Mouse (Mus musculus): ENCODE measurements around the gene Rac1. TPM values are rescaled to one million over a fixed set of nuclear protein-coding genes. Genes with fewer than 3 reads are reported as not detected.
"Not testable (repeated sequence)": the region's sequence is repeated elsewhere in the genome, so short reads cannot be mapped to it uniquely, and the experiment has no call there.

The Rac1 gene
- polyA plus RNA-seq, 1 experiment from 2014 or later = 473 TPM

GRCm38 (mm10) chr5:143502899-143503557 is 24.8 kb downstream of the Rac1 start:
- H3K36me3 ChIP-seq (replicated peaks; ENCODE audit: control insufficient read depth, insufficient read depth) = peaks cover 68% of the 10 kb centered on the region
- no peak for ATAC-seq (ENCODE audit: low FRiP score)
- 89% methylated on average over 19 of the region's 19 CpGs for WGBS

GRCm38 (mm10) chr5:143501649-143502048 is 26.2 kb downstream of the Rac1 start:
- WGBS = 90% methylated on average over 2 of the region's 2 CpGs
- H3K4me2 ChIP-seq (replicated peaks) = no peak overlapping the region

More at GRCm38 (mm10) chr5:143502899-143503557, 24.8 kb downstream of the Rac1 start:
- Histone ChIP-seq H3K27me3 (ENCODE audit: control insufficient read depth, insufficient read depth, low read length) (no peaks in the 10 kb centered on the region), H3K9me3 (ENCODE audit: control insufficient read depth, low read length) (no peaks in the 10 kb centered on the region), H3K4me1 (replicated peaks; ENCODE audit: control insufficient read depth, insufficient read depth, low read length) (peaks cover 2% of the 10 kb centered on the region; the same call in 1 of the 2 replicates), H3K4me3 (replicated peaks; ENCODE audit: low read length) (no peak overlapping the region), H3K27ac (no peak overlapping the region), H3K4me2 (replicated peaks) (no peak overlapping the region), H3K9ac (no peak overlapping the region)
- no peak for DNase-seq (ENCODE audit: low spot score)

GRCm38 (mm10) chr5:143501140-143501539 is 26.7 kb downstream of the Rac1 start:
- H3K36me3 ChIP-seq (replicated peaks; ENCODE audit: control insufficient read depth, insufficient read depth) = peaks cover 67% of the 10 kb centered on the region
- no peak overlapping the region for H3K4me3 ChIP-seq (replicated peaks; ENCODE audit: low read length)
- 90% methylated on average over 8 of the region's 8 CpGs for WGBS
- no peaks in the 10 kb centered on the region for H3K4me1 ChIP-seq (replicated peaks; ENCODE audit: control insufficient read depth, insufficient read depth, low read length)
- no peak overlapping the region for H3K27ac ChIP-seq
- no peak overlapping the region for H3K4me2 ChIP-seq (replicated peaks)
- H3K9ac ChIP-seq = no peak overlapping the region
- no peaks in the 10 kb centered on the region for H3K9me3 ChIP-seq (ENCODE audit: control insufficient read depth, low read length)
- DNase-seq (ENCODE audit: low spot score) (no peak), ATAC-seq (ENCODE audit: low FRiP score) (no peak)
- H3K27me3 ChIP-seq (ENCODE audit: control insufficient read depth, insufficient read depth, low read length) = no peaks in the 10 kb centered on the region

More at GRCm38 (mm10) chr5:143501649-143502048, 26.2 kb downstream of the Rac1 start:
- H3K4me3 ChIP-seq (replicated peaks; ENCODE audit: low read length) = no peak overlapping the region
- H3K27ac ChIP-seq = no peak overlapping the region
- no peaks in the 10 kb centered on the region for H3K9me3 ChIP-seq (ENCODE audit: control insufficient read depth, low read length)
- ATAC-seq (ENCODE audit: low FRiP score) (no peak), DNase-seq (ENCODE audit: low spot score) (no peak)
- no peak overlapping the region for H3K9ac ChIP-seq
- H3K27me3 ChIP-seq (ENCODE audit: control insufficient read depth, insufficient read depth, low read length) = no peaks in the 10 kb centered on the region
- H3K4me1 ChIP-seq (replicated peaks; ENCODE audit: control insufficient read depth, insufficient read depth, low read length) = no peaks in the 10 kb centered on the region
- H3K36me3 ChIP-seq (replicated peaks; ENCODE audit: control insufficient read depth, insufficient read depth) = peaks cover 67% of the 10 kb centered on the region

- WGBS = 91% methylated on average over 13 of the region's 14 CpGs
These were observed 27.1 kb downstream of the Rac1 start for GRCm38 (mm10) chr5:143500711-143501110.

GRCm38 (mm10) chr5:143499686-143500085 is 28.1 kb downstream of the Rac1 start:
- H3K4me3 ChIP-seq (replicated peaks; ENCODE audit: low read length) = no peak overlapping the region
- 88% methylated on average over 4 of the region's 4 CpGs for WGBS
- no peak overlapping the region for H3K27ac ChIP-seq
- H3K9me3 ChIP-seq (ENCODE audit: control insufficient read depth, low read length) = no peaks in the 10 kb centered on the region
- H3K4me2 ChIP-seq (replicated peaks) = no peak overlapping the region
- peaks cover 67% of the 10 kb centered on the region for H3K36me3 ChIP-seq (replicated peaks; ENCODE audit: control insufficient read depth, insufficient read depth)
- no peaks in the 10 kb centered on the region for H3K4me1 ChIP-seq (replicated peaks; ENCODE audit: control insufficient read depth, insufficient read depth, low read length)
- no peaks in the 10 kb centered on the region for H3K27me3 ChIP-seq (ENCODE audit: control insufficient read depth, insufficient read depth, low read length)
- ATAC-seq (ENCODE audit: low FRiP score) = no peak
- H3K9ac ChIP-seq = no peak overlapping the region
- no peak for DNase-seq (ENCODE audit: low spot score)

More at GRCm38 (mm10) chr5:143500711-143501110, 27.1 kb downstream of the Rac1 start:
- not testable (repeated sequence) for H3K9ac ChIP-seq; H3K4me3 ChIP-seq (replicated peaks; ENCODE audit: low read length); H3K27ac ChIP-seq; H3K9me3 ChIP-seq (ENCODE audit: control insufficient read depth, low read length); DNase-seq (ENCODE audit: low spot score); H3K4me1 ChIP-seq (replicated peaks; ENCODE audit: control insufficient read depth, insufficient read depth, low read length); H3K4me2 ChIP-seq (replicated peaks); ATAC-seq (ENCODE audit: low FRiP score); H3K27me3 ChIP-seq (ENCODE audit: control insufficient read depth, insufficient read depth, low read length)
- peaks cover 67% of the 10 kb centered on the region for H3K36me3 ChIP-seq (replicated peaks; ENCODE audit: control insufficient read depth, insufficient read depth)

GRCm38 (mm10) chr5:143499197-143499596 is 28.6 kb downstream of the Rac1 start:
- no peak overlapping the region for H3K9ac ChIP-seq
- H3K27me3 ChIP-seq (ENCODE audit: control insufficient read depth, insufficient read depth, low read length) = no peaks in the 10 kb centered on the region
- no peaks in the 10 kb centered on the region for H3K4me1 ChIP-seq (replicated peaks; ENCODE audit: control insufficient read depth, insufficient read depth, low read length)
- peaks cover 67% of the 10 kb centered on the region for H3K36me3 ChIP-seq (replicated peaks; ENCODE audit: control insufficient read depth, insufficient read depth)
- H3K27ac ChIP-seq = no peak overlapping the region
- H3K4me2 ChIP-seq (replicated peaks) = no peak overlapping the region
- H3K9me3 ChIP-seq (ENCODE audit: control insufficient read depth, low read length) = no peaks in the 10 kb centered on the region
- H3K4me3 ChIP-seq (replicated peaks; ENCODE audit: low read length) = no peak overlapping the region
- WGBS = 93% methylated on average over 7 of the region's 7 CpGs
- DNase-seq (ENCODE audit: low spot score) (no peak), ATAC-seq (ENCODE audit: low FRiP score) (no peak)

- 82% methylated on average over 3 of the region's 3 CpGs for WGBS
- Histone ChIP-seq H3K27ac (no peak overlapping the region), H3K9ac (no peak overlapping the region), H3K36me3 (replicated peaks; ENCODE audit: control insufficient read depth, insufficient read depth) (peaks cover 50% of the 10 kb centered on the region), H3K9me3 (ENCODE audit: control insufficient read depth, low read length) (no peaks in the 10 kb centered on the region), H3K27me3 (ENCODE audit: control insufficient read depth, insufficient read depth, low read length) (no peaks in the 10 kb centered on the region), H3K4me2 (replicated peaks) (no peak overlapping the region), H3K4me3 (replicated peaks; ENCODE audit: low read length) (no peak overlapping the region), H3K4me1 (replicated peaks; ENCODE audit: control insufficient read depth, insufficient read depth, low read length) (no peaks in the 10 kb centered on the region)
- no peak for ATAC-seq (ENCODE audit: low FRiP score)
- no peak for DNase-seq (ENCODE audit: low spot score)
These were observed 30.4 kb downstream of the Rac1 start for GRCm38 (mm10) chr5:143497451-143497850.

- H3K9me3 ChIP-seq (ENCODE audit: control insufficient read depth, low read length) = no peaks in the 10 kb centered on the region
- DNase-seq (ENCODE audit: low spot score) (no peak), ATAC-seq (ENCODE audit: low FRiP score) (no peak)
- H3K4me3 ChIP-seq (replicated peaks; ENCODE audit: low read length) = no peak overlapping the region
- no peak overlapping the region for H3K4me2 ChIP-seq (replicated peaks)
- H3K4me1 ChIP-seq (replicated peaks; ENCODE audit: control insufficient read depth, insufficient read depth, low read length) = no peaks in the 10 kb centered on the region
- peaks cover 46% of the 10 kb centered on the region for H3K36me3 ChIP-seq (replicated peaks; ENCODE audit: control insufficient read depth, insufficient read depth)
- H3K27ac ChIP-seq = no peak overlapping the region
- 93% methylated on average over 6 of the region's 6 CpGs for WGBS
- no peak overlapping the region for H3K9ac ChIP-seq
- no peaks in the 10 kb centered on the region for H3K27me3 ChIP-seq (ENCODE audit: control insufficient read depth, insufficient read depth, low read length)
These were observed 32.1 kb downstream of the Rac1 start for GRCm38 (mm10) chr5:143495708-143496107.

- no peaks in the 10 kb centered on the region for H3K27me3 ChIP-seq (ENCODE audit: control insufficient read depth, insufficient read depth, low read length)
These were observed 34.7 kb downstream of the Rac1 start for GRCm38 (mm10) chr5:143493163-143493562.

More at GRCm38 (mm10) chr5:143493163-143493562, 34.7 kb downstream of the Rac1 start:
- no peak overlapping the region for H3K4me3 ChIP-seq (replicated peaks; ENCODE audit: low read length)
- H3K4me2 ChIP-seq (replicated peaks) = no peak overlapping the region
- no peak for ATAC-seq (ENCODE audit: low FRiP score)
- H3K36me3 ChIP-seq (replicated peaks; ENCODE audit: control insufficient read depth, insufficient read depth) = peaks cover 69% of the 10 kb centered on the region
- no peaks in the 10 kb centered on the region for H3K9me3 ChIP-seq (ENCODE audit: control insufficient read depth, low read length)
- DNase-seq (ENCODE audit: low spot score) = no peak
- H3K4me1 ChIP-seq (replicated peaks; ENCODE audit: control insufficient read depth, insufficient read depth, low read length) = no peaks in the 10 kb centered on the region
- whole genome bisulfite sequencing = 91% methylated on average over 10 of the region's 10 CpGs
- no peak overlapping the region for H3K27ac ChIP-seq
- no peak overlapping the region for H3K9ac ChIP-seq

Data from hindbrain, embryonic 14.5 days (tissue).